Mouse (Mus musculus) neutrophil, adult 5-6 weeks (primary cell): ENCODE data around the gene Rab3il1. TPM values are rescaled to one million over a fixed set of nuclear protein-coding genes. Genes with fewer than 3 reads are reported as not detected.

Source experiments
- ATAC-seq: fragments of 151-379, 151-347 bp; 2 replicates; pipeline ENCODE4 v1.8.0; 2017; ENCODE audit warnings: mild to moderate bottlenecking, moderate TSS enrichment; ENCODE audit not compliant: insufficient number of reproducible peaks, poor library complexity, low FRiP score, severe bottlenecking; ENCODE audit errors: extremely low read depth
- total RNA-seq: library from RNA; stranded (forward); fragments of 200-1000 nt; gene quantifications from 2 replicates; pipeline ENCODE4 v1.2.3, GENCODE M21; 2017

Gene Rab3il1
- total RNA-seq, 1 experiment from 2014 or later, result not detected

GRCm38 (mm10) chr19:10033211-10033973 is 31.9 kb downstream of the Rab3il1 start:
- ATAC-seq, result peak; percentile 57

GRCm38 (mm10) chr19:10034356-10034755 is 32.9 kb downstream of the Rab3il1 start:
- ATAC-seq, result no peak

DNA sequence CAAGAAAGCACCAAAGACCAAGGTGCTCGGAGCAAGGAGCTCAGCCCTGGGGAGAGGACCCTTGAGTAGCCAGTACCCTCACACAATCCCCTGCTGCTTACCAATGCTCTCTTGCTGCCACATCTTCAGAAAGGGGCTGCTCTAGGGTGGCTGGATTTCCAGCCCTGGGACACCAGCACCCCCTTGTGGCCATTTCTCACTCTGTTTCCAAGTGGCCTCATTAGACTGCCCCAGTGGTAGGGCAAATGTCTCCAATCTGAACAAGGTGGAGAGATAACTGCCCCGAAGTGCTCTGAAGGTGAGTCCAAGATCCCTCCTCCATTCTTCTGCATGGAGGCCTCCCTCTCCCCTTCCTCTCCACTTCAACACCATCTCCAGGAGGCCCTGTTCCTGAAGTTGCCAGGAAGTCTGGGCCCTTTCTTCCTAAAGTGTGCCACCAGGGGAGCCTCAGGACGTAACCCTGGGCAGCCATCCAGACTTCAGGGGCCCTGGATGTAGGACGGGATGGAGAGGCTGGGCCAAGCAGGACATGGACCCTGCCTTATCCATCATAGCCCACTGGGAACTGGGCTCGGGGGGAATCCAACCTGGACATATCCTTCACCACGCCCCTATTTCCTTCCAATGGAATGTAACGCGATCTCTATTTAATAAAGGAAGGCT is 33.4 kb downstream of the Rab3il1 start:
- ATAC-seq, result peak; percentile 63

- no peak for ATAC-seq
These were observed 36.1 kb downstream of the Rab3il1 start for GRCm38 (mm10) chr19:10037534-10037933.

DNA sequence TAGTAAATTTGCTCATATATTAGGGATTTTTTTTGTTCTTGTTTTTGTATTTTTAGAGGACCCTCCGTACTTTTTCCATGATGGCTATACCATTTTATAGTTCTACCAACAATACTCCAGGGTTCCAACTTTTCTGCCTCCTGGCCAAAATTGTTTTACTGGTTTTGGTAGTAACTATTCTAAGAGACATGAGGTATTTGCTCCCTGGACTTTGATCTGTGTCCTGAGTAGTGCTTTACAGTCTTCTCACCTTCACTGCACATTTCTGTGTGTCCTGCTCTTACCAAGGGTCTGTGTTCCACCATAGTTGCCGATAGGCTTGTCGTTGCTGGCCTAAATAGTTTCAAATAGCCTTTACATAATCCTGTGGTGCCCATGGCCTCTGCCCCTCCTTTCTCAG is 36.9 kb downstream of the Rab3il1 start:
- ATAC-seq, result no peak

- no peak for ATAC-seq
These were observed 37.4 kb downstream of the Rab3il1 start for GRCm38 (mm10) chr19:10038910-10039309.

- no peak for ATAC-seq
These were observed 38.1 kb downstream of the Rab3il1 start for GRCm38 (mm10) chr19:10039615-10040014.

- no peak for ATAC-seq
These were observed 39.5 kb downstream of the Rab3il1 start for GRCm38 (mm10) chr19:10040866-10041387.

- ATAC-seq, result peak; percentile 13; the same call in 1 of the 2 replicates
These were observed 40.1 kb downstream of the Rab3il1 start, which contains the start of gene Fads3 for GRCm38 (mm10) chr19:10041388-10042148. TSS of gene Fads3 (plus strand) at chr19:10041569.

GRCm38 (mm10) chr19:10042232-10042631 is 40.8 kb downstream of the Rab3il1 start:
- ATAC-seq, result no peak

GRCm38 (mm10) chr19:10042816-10043215 is 41.3 kb downstream of the Rab3il1 start:
- ATAC-seq, result no peak

DNA sequence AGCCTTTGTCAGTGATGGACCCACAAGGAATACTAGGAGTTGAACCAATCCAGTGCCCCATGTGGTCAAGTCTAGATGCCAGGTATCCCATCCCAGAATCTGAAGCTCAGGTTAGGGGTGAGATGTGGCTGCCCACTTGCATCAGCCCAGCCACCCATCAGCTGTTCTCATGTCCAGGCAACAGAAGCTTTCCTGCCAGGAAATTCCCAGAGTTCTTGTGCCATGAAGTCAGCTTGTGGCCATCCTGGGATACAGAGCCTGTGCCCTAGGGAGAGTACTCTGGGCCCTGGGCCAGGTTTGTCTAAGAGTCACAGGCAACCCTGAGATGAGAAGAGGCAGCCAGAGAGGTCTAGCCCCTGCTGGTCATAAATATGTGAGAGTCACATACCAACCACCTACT is 42.2 kb downstream of the Rab3il1 start:
- no peak for ATAC-seq

DNA sequence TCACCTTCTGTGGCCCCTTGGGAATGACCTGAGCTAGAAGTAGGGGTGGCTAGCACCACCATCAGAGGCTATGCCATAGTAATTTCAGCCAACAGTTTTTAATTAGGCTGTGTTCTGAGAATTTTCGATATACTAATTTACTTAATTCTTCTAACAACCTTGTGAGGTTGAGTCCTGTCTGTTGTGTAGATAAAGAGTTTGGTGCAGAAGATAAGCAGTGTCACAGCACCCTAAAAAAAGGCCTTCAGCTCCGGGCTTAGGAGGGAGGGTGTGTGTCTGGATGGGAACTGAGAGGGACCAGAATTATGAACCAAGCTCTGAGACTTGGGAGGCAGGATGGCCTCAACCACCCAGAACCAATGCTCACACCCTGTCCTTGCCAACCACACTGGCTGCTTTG is 44.2 kb downstream of the Rab3il1 start:
- ATAC-seq, result no peak

DNA sequence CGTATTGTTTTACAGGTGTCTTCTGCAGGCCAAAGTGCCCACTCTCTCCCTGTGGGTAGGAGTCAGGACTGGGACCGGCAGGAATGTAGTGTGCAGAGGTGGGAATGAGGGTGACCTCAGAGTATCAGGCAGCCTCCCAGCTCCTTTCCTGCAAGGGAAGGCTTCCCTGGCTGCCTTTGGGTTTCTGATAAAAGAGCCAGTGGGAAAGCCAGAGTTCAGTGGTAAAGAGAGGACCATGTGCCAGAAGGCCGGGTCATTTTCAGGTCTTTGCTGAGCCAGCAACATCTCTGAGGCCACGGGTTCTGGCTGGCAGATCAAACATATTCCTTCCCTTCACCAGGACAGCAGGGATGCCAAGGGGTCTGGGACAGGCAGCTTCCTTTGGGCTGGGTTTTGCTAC is 44.9 kb downstream of the Rab3il1 start:
- ATAC-seq, result no peak

DNA sequence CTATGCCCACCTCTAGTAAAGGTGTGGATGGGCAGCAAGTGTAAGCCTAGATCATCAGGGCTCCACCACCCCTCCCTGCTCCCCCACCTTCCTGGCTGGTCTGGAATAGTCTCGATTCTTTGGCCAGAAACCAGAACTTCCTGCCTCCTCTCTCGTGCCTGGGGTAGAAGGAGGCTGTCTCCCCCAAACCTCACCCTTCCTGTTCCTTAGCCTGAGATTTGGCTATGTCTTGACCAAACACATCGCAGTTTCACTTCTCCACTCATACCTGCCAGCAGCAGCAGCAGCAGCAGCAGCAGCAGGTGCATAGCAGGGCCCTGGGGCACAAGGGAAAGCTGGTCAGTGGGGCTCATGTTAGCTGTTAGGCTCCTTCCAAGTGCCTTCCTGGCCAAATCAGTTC is 45.5 kb downstream of the Rab3il1 start:
- peak; percentile 75 for ATAC-seq

DNA sequence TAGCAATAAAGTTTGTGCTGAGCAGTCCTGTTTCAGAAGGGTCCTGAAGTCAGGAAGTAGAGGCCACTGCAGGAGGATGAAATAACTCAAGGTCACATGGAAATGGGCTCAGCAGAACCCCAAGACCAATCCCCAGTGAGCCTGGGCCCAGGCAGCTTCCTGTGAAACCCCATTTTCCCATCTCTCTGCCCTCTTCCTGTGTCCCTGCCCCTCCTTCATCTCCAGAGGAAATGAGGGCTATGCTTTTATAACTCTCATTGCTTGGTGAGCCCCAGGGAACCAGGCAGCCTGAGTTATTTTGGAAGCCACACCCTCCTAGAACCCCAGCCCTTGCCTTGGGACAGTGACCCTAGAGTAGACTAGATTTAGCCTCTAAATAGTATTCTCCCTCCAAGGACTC is 48.1 kb downstream of the Rab3il1 start:
- no peak for ATAC-seq

GRCm38 (mm10) chr19:10050438-10050837 is 49.0 kb downstream of the Rab3il1 start:
- ATAC-seq, result no peak

DNA sequence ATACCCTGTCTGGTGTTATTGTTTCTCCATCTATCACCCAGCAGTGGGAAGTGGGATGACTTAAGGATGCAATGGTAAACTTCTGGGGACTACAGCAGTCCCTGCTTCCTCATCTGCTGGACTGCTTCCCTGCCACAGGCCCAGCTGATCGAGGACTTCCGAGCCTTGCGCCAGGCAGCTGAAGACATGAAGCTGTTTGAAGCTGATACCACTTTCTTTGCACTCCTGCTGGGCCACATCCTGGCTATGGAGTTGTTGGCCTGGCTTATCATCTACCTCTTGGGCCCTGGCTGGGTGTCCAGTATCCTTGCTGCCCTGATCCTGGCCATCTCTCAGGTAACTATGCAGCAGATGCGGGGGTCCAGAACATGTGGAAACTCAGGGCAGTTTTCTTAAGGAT is 51.2 kb downstream of the Rab3il1 start:
- ATAC-seq, result no peak

DNA sequence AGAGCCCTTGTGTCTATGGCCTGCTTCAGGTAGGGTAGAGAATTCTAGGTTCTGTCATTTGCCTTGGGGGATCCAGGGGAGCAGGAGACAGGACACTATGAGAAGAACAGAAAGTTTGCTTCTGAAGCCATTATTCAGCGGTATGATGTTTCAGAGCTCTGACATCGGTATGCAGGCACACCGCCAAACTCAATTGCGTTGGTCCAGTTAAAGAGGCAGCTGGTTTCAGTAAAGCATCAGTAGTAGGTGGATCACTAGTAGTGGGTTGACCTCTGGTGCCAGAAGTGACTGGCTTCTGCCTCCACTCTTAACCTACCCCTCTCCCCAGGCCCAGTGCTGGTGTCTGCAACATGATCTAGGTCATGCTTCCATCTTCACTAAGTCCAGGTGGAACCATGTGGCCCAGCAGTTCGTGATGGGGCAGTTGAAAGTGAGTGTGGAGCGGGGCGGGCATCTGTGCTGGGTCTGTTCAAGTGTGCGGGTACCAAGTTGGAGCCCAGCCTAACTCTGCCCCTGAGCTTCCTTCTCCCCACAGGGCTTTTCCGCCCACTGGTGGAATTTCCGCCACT is 52.3 kb downstream of the Rab3il1 start:
- ATAC-seq, result no peak
